ENCODE assay signal across 9 mouse cellular contexts in genomic region chr8:94785247-94785985, GRCm38 (mm10). TPM values are rescaled to one million over a fixed set of nuclear protein-coding genes. Genes with fewer than 3 reads are reported as not detected.
DNase-seq lines count a peak whose midpoint lies in the region; ATAC-seq and TF ChIP-seq lines count a peak whose summit lies in the region.
"Had no signal": no experiment of that assay in that cellular context is flagged by ENCODE, and none has a peak within 500 bp of the region (broad histone marks: within the 10 kb centered on the region; RNA-seq: fewer than 3 reads in every experiment).

No protein-coding gene starts in this region.

- DNase-seq in cerebellum, adult 2 months, result peak; percentile 33 to 36
- DNase-seq in cerebellum, postnatal 4 days (ENCODE audit: low spot score in 2 of 2), result no peak
- DNase-seq in A20 (ENCODE audit: low read depth, low spot score), result peak; percentile 68
- peak; percentile 50 for DNase-seq in brain, adult 2 months (ENCODE audit: low read depth, low spot score)
- peak; percentile 83 for DNase-seq in lung, postnatal 36 days
- DNase-seq in thymus, postnatal 14 days, result peak; percentile 53
- no peak for DNase-seq in right cerebral cortex, postnatal 36 days (ENCODE audit: low spot score in 2 of 2)

- ATAC-seq in inflammation-experienced regulatory T-cells, adult 6 months, result peak; percentile 64

- H3K27ac ChIP-seq in cerebellum, adult 2 months (ENCODE audit: insufficient read depth, low read length), result no peak overlapping the region
- H3K27ac ChIP-seq: limb, embryonic 12.5 days had no signal

- H3K27me3 ChIP-seq in cerebellum, adult 2 months (ENCODE audit: control insufficient read depth, insufficient read depth, low read length), result no peaks in the 10 kb centered on the region

- WGBS in cerebellum, adult 2 months, result 68% methylated on average over 12 of the region's 12 CpGs

- TF ChIP-seq POLR2A in cerebellum, adult 2 months (IDR thresholded peaks at IDR 0.05; ENCODE audit: borderline replicate concordance, insufficient read depth, low read length), result no peak

- H3K4me1 ChIP-seq in cerebellum, adult 2 months (ENCODE audit: control insufficient read depth, insufficient read depth, low read length), result no peaks in the 10 kb centered on the region; the same call in 1 of the 2 replicates

- no peak overlapping the region for H3K4me3 ChIP-seq in cerebellum, adult 2 months (replicated peaks; ENCODE audit: insufficient read depth, low read depth, low read length)
- H3K4me3 ChIP-seq: limb, embryonic 12.5 days had no signal

- TF ChIP-seq CTCF in cerebellum, adult 2 months (IDR thresholded peaks at IDR 0.05; ENCODE audit: borderline replicate concordance, insufficient read depth, low read depth, low read length), result peak; percentile 42; the same call in 1 of the 2 replicates

RNA-seq across cellular contexts. Expression of gene Cx3cl1, which starts 13.6 kb away (rescaled TPM):
- polyA plus RNA-seq in cerebellum, adult 2 months (2012; rRNA removed), result 102 and 103 TPM in 2 replicates
- under 1 TPM in 1 of 3 experiments, not detected in 2; 0.38 TPM for polyA plus RNA-seq in inflammation-experienced regulatory T-cells, adult 6 months (2017; shearing (Covaris generic))

RNA-seq across cellular contexts. Expression of gene Ccl17, which starts 24.8 kb away (rescaled TPM):
- 0.36 and 1.1 TPM in 2 replicates for polyA plus RNA-seq in cerebellum, adult 2 months (2012; rRNA removed)
- polyA plus RNA-seq in inflammation-experienced regulatory T-cells, adult 6 months (2017; shearing (Covaris generic)), result not detected
- polyA plus RNA-seq: limb, embryonic 12.5 days had no signal

RNA-seq across cellular contexts. Expression of gene Ccl22, which starts 40.0 kb away (rescaled TPM):
- polyA plus RNA-seq in cerebellum, adult 2 months (2012; rRNA removed), result 0.16 and 0.21 TPM in 2 replicates
- not detected for polyA plus RNA-seq in inflammation-experienced regulatory T-cells, adult 6 months (2017; shearing (Covaris generic))
- polyA plus RNA-seq: limb, embryonic 12.5 days had no signal

RNA-seq across cellular contexts. Expression of gene Coq9, which starts 52.7 kb away (rescaled TPM):
- polyA plus RNA-seq in cerebellum, adult 2 months (2012; rRNA removed), result 155 and 163 TPM in 2 replicates
- 10 to 100 TPM; 35.5 to 40.6 (median 37.5) TPM for polyA plus RNA-seq in inflammation-experienced regulatory T-cells, adult 6 months (2017; shearing (Covaris generic))

RNA-seq across cellular contexts. Expression of gene Ciapin1, which starts 52.7 kb away (rescaled TPM):
- polyA plus RNA-seq in cerebellum, adult 2 months (2012; rRNA removed), result 58.2 and 58.4 TPM in 2 replicates
- 100 to 1,000 TPM; 107 to 149 (median 110) TPM for polyA plus RNA-seq in inflammation-experienced regulatory T-cells, adult 6 months (2017; shearing (Covaris generic))

Comparison
In these comparisons a context has a peak if more than half of its experiments do, and no peak if none do; other contexts are left out.
1. DNase-seq: peak in cerebellum, adult 2 months (2 of 2), A20 (single experiment), brain, adult 2 months (single experiment), lung, postnatal 36 days (single experiment) and thymus, postnatal 14 days (single experiment); none in cerebellum, postnatal 4 days (0 of 2) and right cerebral cortex, postnatal 36 days (0 of 2).
2. RNA of gene Cx3cl1, which starts 13.6 kb away (polyA plus RNA-seq): 102 to 103 TPM in cerebellum, adult 2 months; 0.38 TPM in inflammation-experienced regulatory T-cells, adult 6 months; every median in the first group is over 10 times any median in the second.